Mouse (Mus musculus): ENCODE measurements around the gene Gm28035. TPM values are rescaled to one million over a fixed set of nuclear protein-coding genes. Genes with fewer than 3 reads are reported as not detected.

Gene Gm28035
- polyA plus RNA-seq, 1 experiment: 1.5 TPM

GRCm38 (mm10) chr2:30287027-30287373, 46.6 kb downstream of the Gm28035 start:
- Histone ChIP-seq H3K27me3 (ENCODE audit: control insufficient read depth, insufficient read depth, low read length, poor library complexity, severe bottlenecking) (no peaks in the 10 kb centered on the region), H3K9ac (ENCODE audit: low read depth, poor library complexity, severe bottlenecking) (peak overlapping the region; percentile 86), H3K4me3 (ENCODE audit: low read depth, low read length) (peak overlapping the region; percentile 95), H3K9me3 (replicated peaks; ENCODE audit: control insufficient read depth, insufficient read depth, low read length, poor library complexity, severe bottlenecking) (no peaks in the 10 kb centered on the region), H3K27ac (ENCODE audit: insufficient read depth, low read length) (no peak overlapping the region), H3K4me1 (ENCODE audit: control insufficient read depth, insufficient read depth, low read length) (peaks cover 3% of the 10 kb centered on the region), H3K36me3 (ENCODE audit: control insufficient read depth, insufficient read depth, low read length, poor library complexity, severe bottlenecking) (no peaks in the 10 kb centered on the region)
- TF ChIP-seq EP300 (IDR thresholded peaks at IDR 0.05; ENCODE audit: insufficient read depth, low read depth, low read length): no peak
- no peak for TF ChIP-seq CTCF (IDR thresholded peaks at IDR 0.05; ENCODE audit: low read depth, low read length)
- no peak for TF ChIP-seq POLR2A (IDR thresholded peaks at IDR 0.05; ENCODE audit: insufficient read depth, low read length)

- no peak overlapping the region for H3K27ac ChIP-seq (ENCODE audit: insufficient read depth, low read length)
- H3K4me1 ChIP-seq (ENCODE audit: control insufficient read depth, insufficient read depth, low read length): no peaks in the 10 kb centered on the region
- H3K4me3 ChIP-seq (ENCODE audit: low read depth, low read length): no peak overlapping the region
- H3K9ac ChIP-seq (ENCODE audit: low read depth, poor library complexity, severe bottlenecking): no peak overlapping the region
- no peaks in the 10 kb centered on the region for H3K9me3 ChIP-seq (replicated peaks; ENCODE audit: control insufficient read depth, insufficient read depth, low read length, poor library complexity, severe bottlenecking)
- no peaks in the 10 kb centered on the region for H3K27me3 ChIP-seq (ENCODE audit: control insufficient read depth, insufficient read depth, low read length, poor library complexity, severe bottlenecking)
- TF ChIP-seq POLR2A (IDR thresholded peaks at IDR 0.05; ENCODE audit: insufficient read depth, low read length) (no peak), CTCF (IDR thresholded peaks at IDR 0.05; ENCODE audit: low read depth, low read length) (no peak), EP300 (IDR thresholded peaks at IDR 0.05; ENCODE audit: insufficient read depth, low read depth, low read length) (no peak)
- H3K36me3 ChIP-seq (ENCODE audit: control insufficient read depth, insufficient read depth, low read length, poor library complexity, severe bottlenecking): peaks cover 69% of the 10 kb centered on the region
These were observed 59.2 kb downstream of the Gm28035 start for GRCm38 (mm10) chr2:30299525-30299924.

- peaks cover 73% of the 10 kb centered on the region for H3K36me3 ChIP-seq (ENCODE audit: control insufficient read depth, insufficient read depth, low read length, poor library complexity, severe bottlenecking)
These were observed 59.6 kb downstream of the Gm28035 start for GRCm38 (mm10) chr2:30299966-30300365.

GRCm38 (mm10) chr2:30306087-30306486, 65.7 kb downstream of the Gm28035 start:
- peaks cover 2% of the 10 kb centered on the region for H3K4me1 ChIP-seq (ENCODE audit: control insufficient read depth, insufficient read depth, low read length)
- peaks cover 80% of the 10 kb centered on the region for H3K36me3 ChIP-seq (ENCODE audit: control insufficient read depth, insufficient read depth, low read length, poor library complexity, severe bottlenecking)
- H3K9ac ChIP-seq (ENCODE audit: low read depth, poor library complexity, severe bottlenecking): no peak overlapping the region
- no peak overlapping the region for H3K27ac ChIP-seq (ENCODE audit: insufficient read depth, low read length)
- no peaks in the 10 kb centered on the region for H3K27me3 ChIP-seq (ENCODE audit: control insufficient read depth, insufficient read depth, low read length, poor library complexity, severe bottlenecking)
- no peak overlapping the region for H3K4me3 ChIP-seq (ENCODE audit: low read depth, low read length)
- H3K9me3 ChIP-seq (replicated peaks; ENCODE audit: control insufficient read depth, insufficient read depth, low read length, poor library complexity, severe bottlenecking): no peaks in the 10 kb centered on the region
- TF ChIP-seq EP300 (IDR thresholded peaks at IDR 0.05; ENCODE audit: insufficient read depth, low read depth, low read length): no peak
- no peak for TF ChIP-seq POLR2A (IDR thresholded peaks at IDR 0.05; ENCODE audit: insufficient read depth, low read length)

More at GRCm38 (mm10) chr2:30299966-30300365, 59.6 kb downstream of the Gm28035 start:
- Histone ChIP-seq H3K9ac (ENCODE audit: low read depth, poor library complexity, severe bottlenecking) (no peak overlapping the region), H3K4me1 (ENCODE audit: control insufficient read depth, insufficient read depth, low read length) (no peaks in the 10 kb centered on the region), H3K4me3 (ENCODE audit: low read depth, low read length) (no peak overlapping the region), H3K27me3 (ENCODE audit: control insufficient read depth, insufficient read depth, low read length, poor library complexity, severe bottlenecking) (no peaks in the 10 kb centered on the region), H3K9me3 (replicated peaks; ENCODE audit: control insufficient read depth, insufficient read depth, low read length, poor library complexity, severe bottlenecking) (no peaks in the 10 kb centered on the region), H3K27ac (ENCODE audit: insufficient read depth, low read length) (no peak overlapping the region)
- TF ChIP-seq EP300 (IDR thresholded peaks at IDR 0.05; ENCODE audit: insufficient read depth, low read depth, low read length) (no peak), POLR2A (IDR thresholded peaks at IDR 0.05; ENCODE audit: insufficient read depth, low read length) (no peak), CTCF (IDR thresholded peaks at IDR 0.05; ENCODE audit: low read depth, low read length) (no peak)

- no peak overlapping the region for H3K4me3 ChIP-seq (ENCODE audit: low read depth, low read length)
- no peaks in the 10 kb centered on the region for H3K27me3 ChIP-seq (ENCODE audit: control insufficient read depth, insufficient read depth, low read length, poor library complexity, severe bottlenecking)
- no peaks in the 10 kb centered on the region for H3K9me3 ChIP-seq (replicated peaks; ENCODE audit: control insufficient read depth, insufficient read depth, low read length, poor library complexity, severe bottlenecking)
- no peak overlapping the region for H3K27ac ChIP-seq (ENCODE audit: insufficient read depth, low read length)
- peaks cover 83% of the 10 kb centered on the region for H3K36me3 ChIP-seq (ENCODE audit: control insufficient read depth, insufficient read depth, low read length, poor library complexity, severe bottlenecking)
- peaks cover 2% of the 10 kb centered on the region for H3K4me1 ChIP-seq (ENCODE audit: control insufficient read depth, insufficient read depth, low read length)
- TF ChIP-seq POLR2A (IDR thresholded peaks at IDR 0.05; ENCODE audit: insufficient read depth, low read length): no peak
- no peak for TF ChIP-seq EP300 (IDR thresholded peaks at IDR 0.05; ENCODE audit: insufficient read depth, low read depth, low read length)
- TF ChIP-seq CTCF (IDR thresholded peaks at IDR 0.05; ENCODE audit: low read depth, low read length): no peak
- H3K9ac ChIP-seq (ENCODE audit: low read depth, poor library complexity, severe bottlenecking): no peak overlapping the region
These were observed 69.0 kb downstream of the Gm28035 start for GRCm38 (mm10) chr2:30309351-30309750.

- Histone ChIP-seq H3K4me1 (ENCODE audit: control insufficient read depth, insufficient read depth, low read length) (peaks cover 2% of the 10 kb centered on the region), H3K36me3 (ENCODE audit: control insufficient read depth, insufficient read depth, low read length, poor library complexity, severe bottlenecking) (peaks cover 83% of the 10 kb centered on the region), H3K4me3 (ENCODE audit: low read depth, low read length) (no peak overlapping the region), H3K9ac (ENCODE audit: low read depth, poor library complexity, severe bottlenecking) (no peak overlapping the region), H3K27ac (ENCODE audit: insufficient read depth, low read length) (no peak overlapping the region), H3K27me3 (ENCODE audit: control insufficient read depth, insufficient read depth, low read length, poor library complexity, severe bottlenecking) (no peaks in the 10 kb centered on the region), H3K9me3 (replicated peaks; ENCODE audit: control insufficient read depth, insufficient read depth, low read length, poor library complexity, severe bottlenecking) (no peaks in the 10 kb centered on the region)
- TF ChIP-seq CTCF (IDR thresholded peaks at IDR 0.05; ENCODE audit: low read depth, low read length) (no peak), EP300 (IDR thresholded peaks at IDR 0.05; ENCODE audit: insufficient read depth, low read depth, low read length) (no peak), POLR2A (IDR thresholded peaks at IDR 0.05; ENCODE audit: insufficient read depth, low read length) (no peak)
These were observed 71.1 kb downstream of the Gm28035 start for GRCm38 (mm10) chr2:30311481-30311880.
